Mouse (Mus musculus) naive thymus-derived CD4-positive, alpha-beta T cell, adult 5 months (primary cell): ENCODE measurements around the gene Gstcd. TPM values are rescaled to one million over a fixed set of nuclear protein-coding genes. Genes with fewer than 3 reads are reported as not detected.

ENCODE experiments used
- polyA plus RNA-seq: library from polyadenylated mRNA; unstranded; fragments of 100-300 nt; shearing (Covaris generic); gene quantifications from one replicate; pipeline ENCODE4 v1.2.1, GENCODE M21; 2017

The Gstcd gene
- polyA plus RNA-seq, result 8.4 TPM

GRCm38 (mm10) chr3:133091664-133092273, at the start of gene Gstcd, which contains the start of gene Ints12:
Gene Gstcd (minus strand): TSS chr3:133092033.
Gene Ints12 (plus strand): TSS chr3:133091840.

GRCm38 (mm10) chr3:132949791-132950528, 141.9 kb downstream of the Gstcd start, which contains the start of gene Npnt:
Gene Npnt (minus strand): TSS chr3:132950291.

Other genes starting within 250 kb of the Gstcd start
- 0.10 TPM for gene Npnt, start 141.7 kb downstream of the Gstcd start, polyA plus RNA-seq
- 22.4 TPM for gene Ints12, start 193 bp downstream of the Gstcd start, polyA plus RNA-seq
- gene Arhgef38, start 142.9 kb upstream of the Gstcd start, polyA plus RNA-seq, result not detected
- gene Ppa2, start 218.1 kb upstream of the Gstcd start, polyA plus RNA-seq, result 34.3 TPM